Mouse (Mus musculus) heart, embryonic 13.5 days (tissue): ENCODE measurements around the gene Btbd11. TPM values are rescaled to one million over a fixed set of nuclear protein-coding genes. Genes with fewer than 3 reads are reported as not detected.
A peak's percentile ranks its signal among the peaks of the same experiment; 100 is the strongest.

ENCODE experiments used
- ATAC-seq: fragments of 200-750 bp; cut with Nextera tagmentation; 2 replicates; pipeline ENCODE4 v1.8.0; 2017; ENCODE audit warnings: moderate TSS enrichment; ENCODE audit not compliant: insufficient number of reproducible peaks, low FRiP score, low TSS enrichment; ENCODE audit errors: extremely low read depth
- H3K27ac ChIP-seq: fragments of 300-500 bp; sonication (generic); replicated peaks from 2 replicates; pipeline ENCODE4 v1.5.1; 2015; ENCODE audit warnings: moderate library complexity, mild to moderate bottlenecking, inconsistent platforms
- H3K27me3 ChIP-seq: fragments of 300-500 bp; sonication (generic); replicated peaks from 2 replicates; pipeline ENCODE4 v1.6.1; 2015; ENCODE audit warnings: mild to moderate bottlenecking, inconsistent platforms
- H3K36me3 ChIP-seq: fragments of 300-500 bp; sonication (generic); 2 replicates; pipeline ENCODE4 v1.6.1; 2015; ENCODE audit warnings: mild to moderate bottlenecking, inconsistent platforms
- H3K4me1 ChIP-seq: fragments of 300-500 bp; sonication (generic); 2 replicates; pipeline ENCODE4 v1.6.1; 2015; ENCODE audit warnings: inconsistent platforms
- H3K4me2 ChIP-seq: fragments of 300-500 bp; sonication (generic); 2 replicates; pipeline ENCODE4 v1.6.1; 2015; ENCODE audit warnings: inconsistent platforms, mild to moderate bottlenecking, moderate library complexity
- H3K4me3 ChIP-seq: fragments of 300-500 bp; sonication (generic); 2 replicates; pipeline ENCODE4 v1.5.1; 2015; ENCODE audit warnings: moderate library complexity, mild to moderate bottlenecking, inconsistent platforms
- H3K9ac ChIP-seq: fragments of 300-500 bp; sonication (generic); 2 replicates; pipeline ENCODE4 v1.6.1; 2015; ENCODE audit warnings: inconsistent platforms, mild to moderate bottlenecking, moderate library complexity
- H3K9me3 ChIP-seq: fragments of 300-500 bp; sonication (generic); 2 replicates; pipeline ENCODE4 v1.6.1; 2016; ENCODE audit warnings: inconsistent platforms
- WGBS: fragments of 180-500 bp; shearing (Covaris S2); methylation state at CpG from one replicate; pipeline ENCODE4 v1.1.7; 2015; ENCODE audit warnings: mixed read lengths; 5-methylcytosine and 5-hydroxymethylcytosine counted together
- polyA plus RNA-seq: library from polyadenylated mRNA; unstranded; fragments of >200 nt; fragmentation: Nextera tagmentation; extraction: Ambion mirVana; gene quantifications from 2 replicates; pipeline ENCODE4 v1.2.1, GENCODE M21; 2015

Btbd11 gene
- polyA plus RNA-seq, 1 experiment from 2014 or later = 0.64 TPM

GRCm38 (mm10) chr10:85378972-85379371 is 7.6 kb upstream of the Btbd11 start:
- peaks cover 13% of the 10 kb centered on the region; the same call in 1 of the 2 replicates for H3K27me3 ChIP-seq
- H3K27ac ChIP-seq = no peak overlapping the region
- H3K9ac ChIP-seq = no peak overlapping the region
- 14% methylated on average over 8 of the region's 8 CpGs for WGBS
- no peaks in the 10 kb centered on the region for H3K36me3 ChIP-seq
- ATAC-seq = no peak
- H3K4me3 ChIP-seq = no peak overlapping the region
- H3K4me1 ChIP-seq = no peaks in the 10 kb centered on the region
- H3K4me2 ChIP-seq = peak overlapping the region; percentile 44
- H3K9me3 ChIP-seq = no peaks in the 10 kb centered on the region

- no peaks in the 10 kb centered on the region for H3K9me3 ChIP-seq
- ATAC-seq = no peak
- no peak overlapping the region for H3K27ac ChIP-seq
- H3K36me3 ChIP-seq = no peaks in the 10 kb centered on the region
- no peak overlapping the region for H3K9ac ChIP-seq
- 76% methylated on average over 7 of the region's 7 CpGs for WGBS
- peaks cover 8% of the 10 kb centered on the region for H3K4me1 ChIP-seq
- H3K4me3 ChIP-seq = no peak overlapping the region
- peaks cover 19% of the 10 kb centered on the region for H3K27me3 ChIP-seq
- H3K4me2 ChIP-seq = no peak overlapping the region
These were observed 3.6 kb upstream of the Btbd11 start for GRCm38 (mm10) chr10:85382981-85383380.

GRCm38 (mm10) chr10:85387219-85388070 is 831 bp downstream of the Btbd11 start:
- Histone ChIP-seq H3K27me3 (peaks cover 34% of the 10 kb centered on the region), H3K36me3 (no peaks in the 10 kb centered on the region), H3K4me1 (peaks cover 20% of the 10 kb centered on the region), H3K4me2 (peak overlapping the region; percentile 100), H3K9me3 (no peaks in the 10 kb centered on the region), H3K27ac (no peak overlapping the region), H3K4me3 (peak overlapping the region; percentile 53), H3K9ac (peak overlapping the region; percentile 73)
- under 1% methylated on average over 78 of the region's 78 CpGs for WGBS
- ATAC-seq = no peak

- H3K9me3 ChIP-seq = no peaks in the 10 kb centered on the region
- no peaks in the 10 kb centered on the region for H3K36me3 ChIP-seq
- H3K4me1 ChIP-seq = peaks cover 20% of the 10 kb centered on the region
- H3K27me3 ChIP-seq = peaks cover 34% of the 10 kb centered on the region
- H3K27ac ChIP-seq = no peak overlapping the region
- 1% methylated on average over 50 of the region's 50 CpGs for WGBS
- peak overlapping the region; percentile 100 for H3K4me2 ChIP-seq
- ATAC-seq = no peak
- H3K9ac ChIP-seq = peak overlapping the region; percentile 73
- H3K4me3 ChIP-seq = peak overlapping the region; percentile 53
These were observed 1.6 kb downstream of the Btbd11 start for GRCm38 (mm10) chr10:85388071-85388750.

- no peaks in the 10 kb centered on the region for H3K36me3 ChIP-seq
- no peaks in the 10 kb centered on the region for H3K9me3 ChIP-seq
- peak overlapping the region; percentile 73 for H3K9ac ChIP-seq
- WGBS = 2% methylated on average over 9 of the region's 9 CpGs
- peaks cover 20% of the 10 kb centered on the region for H3K4me1 ChIP-seq
- H3K27ac ChIP-seq = no peak overlapping the region
- no peak for ATAC-seq
- H3K27me3 ChIP-seq = peaks cover 38% of the 10 kb centered on the region
- H3K4me3 ChIP-seq = peak overlapping the region; percentile 53
- peak overlapping the region; percentile 100 for H3K4me2 ChIP-seq
These were observed 2.1 kb downstream of the Btbd11 start for GRCm38 (mm10) chr10:85388751-85389115.

GRCm38 (mm10) chr10:85389286-85390139 is 2.9 kb downstream of the Btbd11 start:
- Histone ChIP-seq H3K9ac (no peak overlapping the region), H3K4me1 (peaks cover 20% of the 10 kb centered on the region), H3K9me3 (no peaks in the 10 kb centered on the region), H3K36me3 (no peaks in the 10 kb centered on the region), H3K4me2 (peak overlapping the region; percentile 100; the same call in 1 of the 2 replicates), H3K27me3 (peaks cover 35% of the 10 kb centered on the region), H3K4me3 (0 out of 2 replicates have a peak overlapping the region, but pooled peaks have one; percentile 4), H3K27ac (no peak overlapping the region)
- WGBS = 44% methylated on average over 23 of the region's 23 CpGs
- ATAC-seq = no peak

- no peak for ATAC-seq
- no peak overlapping the region for H3K4me3 ChIP-seq
- peaks cover 37% of the 10 kb centered on the region for H3K27me3 ChIP-seq
- no peaks in the 10 kb centered on the region for H3K36me3 ChIP-seq
- peaks cover 12% of the 10 kb centered on the region for H3K4me1 ChIP-seq
- no peak overlapping the region for H3K27ac ChIP-seq
- H3K9ac ChIP-seq = no peak overlapping the region
- H3K9me3 ChIP-seq = no peaks in the 10 kb centered on the region
- no peak overlapping the region for H3K4me2 ChIP-seq
- 54% methylated on average over 6 of the region's 6 CpGs for WGBS
These were observed 6.4 kb downstream of the Btbd11 start for GRCm38 (mm10) chr10:85393016-85393415.

- no peaks in the 10 kb centered on the region for H3K9me3 ChIP-seq
- H3K4me3 ChIP-seq = no peak overlapping the region
- 59% methylated on average over 4 of the region's 4 CpGs for whole genome bisulfite sequencing
- no peak overlapping the region for H3K9ac ChIP-seq
- H3K36me3 ChIP-seq = no peaks in the 10 kb centered on the region
- ATAC-seq = no peak
- no peak overlapping the region for H3K4me2 ChIP-seq
- no peak overlapping the region for H3K27ac ChIP-seq
- no peaks in the 10 kb centered on the region for H3K4me1 ChIP-seq
- H3K27me3 ChIP-seq = peaks cover 26% of the 10 kb centered on the region
These were observed 7.9 kb downstream of the Btbd11 start for GRCm38 (mm10) chr10:85394558-85394957.

GRCm38 (mm10) chr10:85411120-85411519 is 24.5 kb downstream of the Btbd11 start:
- no peaks in the 10 kb centered on the region for H3K9me3 ChIP-seq
- H3K36me3 ChIP-seq = no peaks in the 10 kb centered on the region
- no peaks in the 10 kb centered on the region for H3K4me1 ChIP-seq
- H3K4me2 ChIP-seq = no peak overlapping the region
- H3K9ac ChIP-seq = no peak overlapping the region
- no peak for ATAC-seq
- H3K27ac ChIP-seq = no peak overlapping the region
- no peak overlapping the region for H3K4me3 ChIP-seq
- WGBS = 82% methylated on average over 3 of the region's 3 CpGs
- H3K27me3 ChIP-seq = no peaks in the 10 kb centered on the region

- WGBS = 50% methylated on average over 15 of the region's 15 CpGs
- H3K9me3 ChIP-seq = no peaks in the 10 kb centered on the region
- ATAC-seq = no peak
- no peak overlapping the region for H3K4me2 ChIP-seq
- H3K27ac ChIP-seq = no peak overlapping the region
- H3K4me3 ChIP-seq = no peak overlapping the region
- H3K36me3 ChIP-seq = no peaks in the 10 kb centered on the region
- H3K27me3 ChIP-seq = peaks cover 3% of the 10 kb centered on the region; the same call in 1 of the 2 replicates
- H3K9ac ChIP-seq = no peak overlapping the region
- H3K4me1 ChIP-seq = no peaks in the 10 kb centered on the region
These were observed 34.4 kb downstream of the Btbd11 start for GRCm38 (mm10) chr10:85420851-85421628.
